Mouse (Mus musculus) megakaryocyte, embryonic 14.5 days (primary cell): ENCODE data around the gene Camk2b.

Source experiments
- FLI1 ChIP-seq: IDR thresholded peaks from 2 replicates; pipeline ENCODE4 v1.6.1; 2012; ENCODE audit warnings: low read length, inconsistent platforms, mixed read lengths
- GATA1 ChIP-seq: IDR thresholded peaks from 3 replicates; pipeline ENCODE4 v1.6.1; 2012; ENCODE audit warnings: mixed read lengths, low read length, inconsistent platforms, borderline replicate concordance

GRCm38 (mm10) chr11:6063065-6063464 is 3.1 kb downstream of the Camk2b start:
- TF ChIP-seq GATA1: no peak
- TF ChIP-seq FLI1: no peak
